8 mouse cellular contexts compared by ENCODE assay signal in the genomic region with DNA sequence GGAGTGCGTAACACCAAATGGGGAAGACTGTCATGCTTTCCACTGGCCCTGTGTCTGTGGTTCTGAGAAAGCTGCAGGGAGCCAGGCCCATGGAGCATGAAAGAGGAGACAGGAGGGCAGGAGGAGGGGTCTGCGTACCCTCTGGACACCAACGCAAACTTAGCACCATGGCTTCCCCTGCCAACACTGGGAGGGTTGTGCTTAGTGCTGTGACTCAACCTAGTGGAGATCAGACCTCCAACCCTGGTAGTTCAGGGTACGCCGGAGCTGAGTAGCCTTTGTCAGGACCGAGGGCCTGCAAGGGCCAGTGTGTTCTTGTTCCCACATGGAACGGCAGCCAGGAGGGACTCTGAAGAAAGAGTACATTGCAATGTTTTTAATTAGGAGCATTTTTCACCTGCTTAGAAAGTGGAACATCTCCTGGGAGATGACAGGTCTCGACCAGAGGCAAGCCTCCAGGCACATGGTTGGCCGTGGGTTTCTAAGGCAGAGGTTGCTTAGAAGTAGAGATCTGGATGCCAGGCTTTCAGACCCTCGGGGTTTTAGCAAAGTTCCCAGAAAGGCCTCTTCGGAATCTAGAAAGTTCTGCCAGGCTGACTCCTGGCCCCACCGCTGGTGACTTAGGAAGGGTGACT.
DNase-seq lines count a peak whose midpoint lies in the region; ATAC-seq and TF ChIP-seq lines count a peak whose summit lies in the region.

No protein-coding gene starts in this region.

- no peak overlapping the region for H3K4me3 ChIP-seq in forebrain, embryonic 16.5 days (replicated peaks; ENCODE audit: low read length)
- H3K4me3 ChIP-seq in liver, embryonic 13.5 days (replicated peaks) = no peak overlapping the region
- no peak overlapping the region for H3K4me3 ChIP-seq in testis, adult 2 months (ENCODE audit: control insufficient read depth, low read depth, low read length)

- WGBS in forebrain, embryonic 16.5 days = 21% methylated on average over 12 of the region's 12 CpGs
- 71% methylated on average over 12 of the region's 12 CpGs for WGBS in liver, embryonic 13.5 days (ENCODE audit: insufficient replicate concordance)

- no peaks in the 10 kb centered on the region for H3K27me3 ChIP-seq in forebrain, embryonic 16.5 days (replicated peaks; ENCODE audit: control insufficient read depth, insufficient read depth, low read length)
- no peaks in the 10 kb centered on the region for H3K27me3 ChIP-seq in liver, embryonic 13.5 days
- no peaks in the 10 kb centered on the region for H3K27me3 ChIP-seq in testis, adult 2 months (ENCODE audit: control insufficient read depth, insufficient read depth, low read length)

- peaks cover 65% of the 10 kb centered on the region for H3K4me1 ChIP-seq in forebrain, embryonic 16.5 days (replicated peaks; ENCODE audit: control insufficient read depth, insufficient read depth, low read length)
- H3K4me1 ChIP-seq in liver, embryonic 13.5 days (replicated peaks) = peaks cover 61% of the 10 kb centered on the region
- peaks cover 9% of the 10 kb centered on the region for H3K4me1 ChIP-seq in testis, adult 2 months (ENCODE audit: control insufficient read depth, insufficient read depth, low read length)

- H3K9me3 ChIP-seq in forebrain, embryonic 16.5 days (ENCODE audit: control insufficient read depth, low read length) = no peaks in the 10 kb centered on the region
- no peaks in the 10 kb centered on the region for H3K9me3 ChIP-seq in liver, embryonic 13.5 days (replicated peaks)

- no peak for TF ChIP-seq POLR2A in testis, adult 2 months (IDR thresholded peaks at IDR 0.05; ENCODE audit: control insufficient read depth, low read depth, low read length)

- TF ChIP-seq CTCF in testis, adult 2 months (IDR thresholded peaks at IDR 0.05; ENCODE audit: control insufficient read depth, insufficient read depth, insufficient replicate concordance, low read depth, low read length) = no peak

- peak overlapping the region; percentile 35 for H3K4me2 ChIP-seq in forebrain, embryonic 16.5 days (ENCODE audit: low read length)
- H3K4me2 ChIP-seq in liver, embryonic 13.5 days = peak overlapping the region; percentile 56

- peak; percentile 11 for ATAC-seq in cerebellum, adult (ENCODE audit: insufficient number of reproducible peaks, low FRiP score, low TSS enrichment)
- no peak; the same call in 1 of the 2 replicates for ATAC-seq in forebrain, embryonic 16.5 days
- peak; percentile 6; the same call in 1 of the 2 replicates for ATAC-seq in liver, embryonic 13.5 days (ENCODE audit: low read depth)

- no peaks in the 10 kb centered on the region for H3K36me3 ChIP-seq in forebrain, embryonic 16.5 days (ENCODE audit: control insufficient read depth, insufficient read depth)
- H3K36me3 ChIP-seq in liver, embryonic 13.5 days = no peaks in the 10 kb centered on the region
- no peaks in the 10 kb centered on the region for H3K36me3 ChIP-seq in testis, adult 2 months (ENCODE audit: control insufficient read depth, insufficient read depth, low read length)

- no peak for DNase-seq in cerebellum, postnatal 14 days
- peak; percentile 44 to 52 for DNase-seq in left cerebral cortex, postnatal 25 days (ENCODE audit: low spot score in 2 of 2)
- DNase-seq in left cerebral cortex, postnatal 4 days = no peak
- no peak for DNase-seq in liver, embryonic 13.5 days
- no peak for DNase-seq in urinary bladder, adult 18-20 months (ENCODE audit: low spot score in 2 of 2)

- peak overlapping the region; percentile 99 for H3K27ac ChIP-seq in forebrain, embryonic 16.5 days (ENCODE audit: low read length)
- peak overlapping the region; percentile 83 for H3K27ac ChIP-seq in liver, embryonic 13.5 days
- peak overlapping the region; percentile 89 for H3K27ac ChIP-seq in testis, adult 2 months (ENCODE audit: control insufficient read depth, insufficient read depth, low read depth, low read length)

- intact Hi-C loops in left cerebral cortex, postnatal 25 days (cut with DNase I) = loop anchor here (1.0 to 10.0 kb wide), 8 partner anchors 28 to 230 kb away; no protein-coding TSS in a partner anchor
- intact Hi-C loops in left cerebral cortex, postnatal 4 days (cut with DNase I) = no loop called here

- peak overlapping the region; percentile 53 for H3K9ac ChIP-seq in forebrain, embryonic 16.5 days (replicated peaks; ENCODE audit: low read depth, low read length)
- H3K9ac ChIP-seq in liver, embryonic 13.5 days = peak overlapping the region; percentile 47

Comparison
In these comparisons a context has a peak if more than half of its experiments do, and no peak if none do; other contexts are left out.
1. DNase-seq: peak in left cerebral cortex, postnatal 25 days (2 of 2); none in cerebellum, postnatal 14 days (0 of 2), left cerebral cortex, postnatal 4 days (single experiment), liver, embryonic 13.5 days (single experiment) and urinary bladder, adult 18-20 months (0 of 2).
2. Peak in every context shown above with its lines, with median percentiles within 50 percentile points of each other: H3K27ac ChIP-seq.